Mouse (Mus musculus) heart, embryonic 11.5 days (tissue): Measurements from ENCODE around the gene Sos2. TPM values are rescaled to one million over a fixed set of nuclear protein-coding genes. Genes with fewer than 3 reads are reported as not detected.

ENCODE experiments used
- ATAC-seq: fragments of 200-750 bp; cut with Nextera tagmentation; replicated peaks from 2 replicates; pipeline ENCODE4 v1.8.0; 2017; ENCODE audit warnings: moderate library complexity; ENCODE audit not compliant: insufficient number of reproducible peaks, low FRiP score, low TSS enrichment
- H3K27ac ChIP-seq: fragments of 300-500 bp; sonication (generic); 2 replicates; pipeline ENCODE4 v1.5.1; 2014; ENCODE audit warnings: mild to moderate bottlenecking, low read depth, low read length
- H3K27me3 ChIP-seq: fragments of 300-500 bp; sonication (generic); 2 replicates; pipeline ENCODE4 v1.6.1; 2014; ENCODE audit warnings: mild to moderate bottlenecking, low read length, mixed read lengths; ENCODE audit not compliant: control insufficient read depth, insufficient read depth
- H3K36me3 ChIP-seq: fragments of 300-500 bp; sonication (generic); 2 replicates; pipeline ENCODE4 v1.6.1; 2014; ENCODE audit warnings: mild to moderate bottlenecking, low read length, moderate library complexity, mixed read lengths; ENCODE audit not compliant: control insufficient read depth, insufficient read depth
- H3K4me1 ChIP-seq: fragments of 300-500 bp; sonication (generic); 2 replicates; pipeline ENCODE4 v1.6.1; 2014; ENCODE audit warnings: low read length; ENCODE audit not compliant: control insufficient read depth, insufficient read depth
- H3K4me2 ChIP-seq: fragments of 300-500 bp; sonication (generic); 2 replicates; pipeline ENCODE4 v1.6.1; 2014; ENCODE audit warnings: mild to moderate bottlenecking, moderate library complexity
- H3K4me3 ChIP-seq: fragments of 300-500 bp; sonication (generic); 2 replicates; pipeline ENCODE4 v1.5.1; 2014; ENCODE audit warnings: low read depth, low read length
- H3K9ac ChIP-seq: fragments of 300-500 bp; sonication (generic); 2 replicates; pipeline ENCODE4 v1.6.1; 2014; ENCODE audit warnings: mild to moderate bottlenecking, low read depth, low read length, moderate library complexity
- H3K9me3 ChIP-seq: fragments of 300-500 bp; sonication (generic); replicated peaks from 2 replicates; pipeline ENCODE4 v1.6.1; 2016; ENCODE audit warnings: low read length; ENCODE audit not compliant: control insufficient read depth
- WGBS: fragments of 180-500 bp; shearing (Covaris S2); extraction: QIAGEN DNeasy Blood & Tissue Kit; methylation state at CpG from one replicate; pipeline ENCODE4 v1.1.7; 2014; ENCODE audit not compliant: insufficient replicate concordance; 5-methylcytosine and 5-hydroxymethylcytosine counted together
- polyA plus RNA-seq: library from polyadenylated mRNA; unstranded; fragments of >200 nt; fragmentation: Nextera tagmentation; extraction: Ambion mirVana; gene quantifications from 2 replicates; pipeline ENCODE4 v1.2.1, GENCODE M21; 2014

The Sos2 gene
- polyA plus RNA-seq, 1 experiment from 2014 or later = 9.1 TPM

DNA sequence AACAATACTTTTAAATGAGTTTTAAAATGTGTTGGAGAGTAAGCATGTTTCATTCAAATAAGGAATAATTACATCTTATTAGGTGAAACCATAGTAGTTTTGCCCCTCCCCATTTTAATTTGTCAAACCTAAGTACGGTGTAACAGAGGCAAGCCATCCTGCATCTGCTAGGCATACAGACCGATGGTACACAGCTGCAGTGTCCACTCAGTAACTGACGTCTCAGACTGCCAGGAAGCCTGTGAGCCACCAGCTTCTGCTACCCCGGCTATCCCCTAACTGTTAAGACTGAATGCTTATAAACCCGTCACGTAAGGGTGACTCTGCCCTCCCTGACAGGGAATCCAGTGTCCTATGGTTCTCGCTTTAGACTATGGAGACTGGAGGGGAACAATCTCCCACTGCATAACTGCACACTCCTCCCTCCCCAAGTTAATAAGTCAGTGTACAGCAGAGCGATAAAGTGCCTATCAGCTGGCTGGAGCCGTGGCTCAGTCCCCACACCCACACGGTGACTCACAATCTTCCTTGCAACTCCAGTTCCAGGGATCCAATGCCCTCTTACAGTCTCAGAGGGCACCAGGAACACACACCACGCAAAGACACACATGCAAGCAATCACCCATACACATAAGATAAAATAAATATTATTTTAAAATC lies 23.3 kb upstream of the Sos2 start:
- no peak for ATAC-seq

DNA sequence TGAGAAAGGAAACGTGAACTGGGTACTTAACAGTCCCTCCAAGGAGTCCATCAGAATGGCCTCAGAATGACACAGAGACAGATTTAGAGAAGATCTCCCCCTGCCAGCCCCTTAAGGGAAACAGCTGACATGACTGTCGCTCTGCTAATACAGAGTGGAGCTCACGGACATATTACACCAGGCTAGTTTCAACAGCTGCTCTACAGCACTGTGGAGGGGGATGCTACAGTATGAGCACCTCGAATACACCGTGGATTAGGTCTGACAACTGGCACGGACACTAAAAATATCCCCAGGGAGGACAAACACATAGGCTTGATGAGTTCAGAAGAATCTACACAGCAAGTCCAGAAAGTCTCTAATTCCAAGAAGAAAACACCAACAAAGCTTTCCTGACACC lies 16.7 kb upstream of the Sos2 start:
- Histone ChIP-seq H3K27ac (no peak overlapping the region), H3K4me3 (no peak overlapping the region), H3K4me2 (no peak overlapping the region), H3K36me3 (no peaks in the 10 kb centered on the region), H3K9me3 (no peaks in the 10 kb centered on the region), H3K4me1 (no peaks in the 10 kb centered on the region), H3K9ac (no peak overlapping the region), H3K27me3 (no peaks in the 10 kb centered on the region)
- no peak for ATAC-seq
- 86% methylated on average over 6 of the region's 6 CpGs for WGBS

More for the DNA sequence above, 23.3 kb upstream of the Sos2 start:
- H3K4me1 ChIP-seq = 0 out of 2 replicates have a peak, but pooled peaks cover 2% of the 10 kb centered on the region
- no peaks in the 10 kb centered on the region for H3K9me3 ChIP-seq
- no peak overlapping the region for H3K9ac ChIP-seq
- no peak overlapping the region for H3K27ac ChIP-seq
- whole genome bisulfite sequencing = 70% methylated on average over 11 of the region's 11 CpGs
- H3K4me3 ChIP-seq = no peak overlapping the region
- H3K36me3 ChIP-seq = no peaks in the 10 kb centered on the region
- no peaks in the 10 kb centered on the region for H3K27me3 ChIP-seq
- H3K4me2 ChIP-seq = no peak overlapping the region

DNA sequence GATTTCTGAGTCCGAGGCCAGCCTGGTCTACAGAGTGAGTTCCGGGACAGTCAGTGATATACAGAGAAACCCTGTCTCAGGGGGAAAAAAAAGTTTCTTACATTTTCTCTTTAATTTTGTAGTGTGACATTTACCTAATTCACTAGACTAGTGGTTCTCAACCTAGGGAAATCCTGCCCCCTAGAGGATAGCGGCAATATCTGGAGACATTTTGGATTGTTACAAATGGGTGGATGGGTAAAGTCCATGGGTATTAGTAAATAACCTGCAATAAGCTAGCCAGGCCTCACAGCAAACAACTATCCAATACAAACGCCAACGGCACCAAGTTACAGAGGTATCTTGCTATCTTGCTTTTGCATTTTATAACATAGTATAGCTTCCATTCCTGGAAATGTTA lies 15.1 kb upstream of the Sos2 start:
- no peaks in the 10 kb centered on the region for H3K36me3 ChIP-seq
- H3K4me1 ChIP-seq = no peaks in the 10 kb centered on the region
- H3K4me2 ChIP-seq = no peak overlapping the region
- no peaks in the 10 kb centered on the region for H3K9me3 ChIP-seq
- WGBS = 68% methylated on average over 5 of the region's 5 CpGs
- H3K27me3 ChIP-seq = no peaks in the 10 kb centered on the region
- H3K4me3 ChIP-seq = no peak overlapping the region
- ATAC-seq = no peak
- H3K27ac ChIP-seq = no peak overlapping the region
- no peak overlapping the region for H3K9ac ChIP-seq

DNA sequence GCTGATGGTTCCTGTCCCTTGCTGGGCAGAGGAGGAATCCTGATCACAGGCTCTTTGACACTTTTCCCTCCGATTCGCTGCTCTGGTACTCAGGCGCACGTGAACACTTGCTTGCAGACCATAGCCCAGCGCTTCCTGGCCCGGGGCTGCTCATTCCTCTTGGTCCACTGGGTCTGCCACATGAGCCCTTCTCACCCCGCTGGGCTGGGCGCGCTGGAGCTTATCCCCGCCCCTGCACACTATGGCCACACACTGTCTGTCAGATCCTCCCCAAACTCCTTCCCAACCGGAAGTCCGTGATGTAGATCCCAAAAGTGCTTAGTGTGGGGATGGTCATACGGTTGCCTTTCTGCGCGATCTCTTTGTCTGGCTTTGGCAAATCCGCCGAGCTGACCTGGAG lies 11.8 kb upstream of the Sos2 start:
- Histone ChIP-seq H3K4me1 (no peaks in the 10 kb centered on the region), H3K4me3 (no peak overlapping the region), H3K9ac (no peak overlapping the region), H3K27me3 (no peaks in the 10 kb centered on the region), H3K27ac (no peak overlapping the region), H3K36me3 (no peaks in the 10 kb centered on the region), H3K4me2 (no peak overlapping the region), H3K9me3 (no peaks in the 10 kb centered on the region)
- ATAC-seq = no peak
- 78% methylated on average over 17 of the region's 17 CpGs for WGBS

DNA sequence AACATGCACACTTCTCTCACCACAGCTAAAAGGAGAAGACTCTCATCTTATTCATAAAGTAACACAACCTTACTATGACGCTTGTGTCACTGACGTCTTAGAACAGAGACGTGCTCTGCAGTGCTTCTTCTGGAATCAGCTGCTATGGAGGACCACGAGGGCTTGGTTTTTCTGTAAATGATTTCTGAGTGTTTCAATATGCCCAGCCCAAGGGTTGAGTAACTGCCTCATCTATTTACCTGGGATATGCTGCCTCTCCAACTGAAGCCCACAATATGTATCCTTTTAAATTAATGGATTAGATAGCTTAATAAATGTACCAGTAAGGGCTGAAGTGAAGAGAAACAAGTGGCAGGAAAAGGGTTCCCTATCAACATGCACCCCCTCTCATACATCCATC lies 9.1 kb upstream of the Sos2 start:
- no peak overlapping the region for H3K4me3 ChIP-seq
- no peak overlapping the region for H3K9ac ChIP-seq
- no peaks in the 10 kb centered on the region for H3K9me3 ChIP-seq
- H3K27me3 ChIP-seq = no peaks in the 10 kb centered on the region
- whole genome bisulfite sequencing = 86% methylated on average over 4 of the region's 4 CpGs
- no peak overlapping the region for H3K27ac ChIP-seq
- no peaks in the 10 kb centered on the region for H3K36me3 ChIP-seq
- no peak for ATAC-seq
- no peak overlapping the region for H3K4me2 ChIP-seq
- H3K4me1 ChIP-seq = no peaks in the 10 kb centered on the region

DNA sequence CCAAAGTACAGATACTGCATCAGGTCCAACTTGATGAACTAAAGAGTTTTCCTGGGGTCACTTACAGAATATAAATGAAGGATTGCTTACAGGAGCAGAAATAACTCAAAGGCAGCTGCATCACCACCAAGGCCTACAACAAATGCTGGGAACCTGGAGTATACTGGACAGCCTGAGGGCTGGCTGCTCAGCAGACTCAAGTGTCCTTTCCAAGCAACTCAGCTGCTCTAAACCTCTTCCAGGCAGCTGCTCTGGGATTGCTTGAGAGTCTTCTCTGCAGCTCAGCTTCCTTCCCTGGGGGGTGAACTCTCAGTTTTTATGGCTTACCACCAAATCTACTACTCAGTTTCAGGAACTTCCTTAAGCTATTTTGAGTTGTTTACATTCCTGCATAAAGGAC lies 7.4 kb upstream of the Sos2 start:
- H3K4me2 ChIP-seq = no peak overlapping the region
- H3K4me3 ChIP-seq = no peak overlapping the region
- no peak overlapping the region for H3K9ac ChIP-seq
- no peaks in the 10 kb centered on the region for H3K4me1 ChIP-seq
- no peaks in the 10 kb centered on the region for H3K36me3 ChIP-seq
- no peaks in the 10 kb centered on the region for H3K9me3 ChIP-seq
- ATAC-seq = no peak
- no peaks in the 10 kb centered on the region for H3K27me3 ChIP-seq
- H3K27ac ChIP-seq = no peak overlapping the region

DNA sequence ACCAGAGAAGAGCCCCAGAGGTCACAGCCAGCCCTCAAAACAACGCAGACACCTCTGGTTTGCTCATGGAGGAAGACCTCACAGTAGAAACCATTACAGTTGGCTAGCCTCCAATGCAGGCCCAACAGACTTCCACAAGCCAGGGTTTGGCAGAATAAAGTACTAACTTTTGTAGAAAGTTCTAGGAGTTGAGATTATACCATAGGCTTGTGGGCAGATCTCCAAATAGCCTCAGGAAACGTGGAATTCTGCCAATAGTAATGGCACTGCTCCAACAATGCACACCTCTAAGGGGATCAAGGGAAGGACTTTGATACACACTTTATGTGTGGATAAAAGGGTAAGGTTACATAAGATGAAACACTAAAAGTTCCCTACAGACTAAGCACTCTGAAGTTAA lies 6.7 kb upstream of the Sos2 start:
- H3K4me1 ChIP-seq = no peaks in the 10 kb centered on the region
- WGBS = 58% methylated on average over 2 of the region's 2 CpGs
- no peak overlapping the region for H3K27ac ChIP-seq
- H3K9me3 ChIP-seq = no peaks in the 10 kb centered on the region
- no peak overlapping the region for H3K9ac ChIP-seq
- no peak overlapping the region for H3K4me3 ChIP-seq
- no peak for ATAC-seq
- H3K36me3 ChIP-seq = no peaks in the 10 kb centered on the region
- H3K27me3 ChIP-seq = no peaks in the 10 kb centered on the region
- H3K4me2 ChIP-seq = no peak overlapping the region

DNA sequence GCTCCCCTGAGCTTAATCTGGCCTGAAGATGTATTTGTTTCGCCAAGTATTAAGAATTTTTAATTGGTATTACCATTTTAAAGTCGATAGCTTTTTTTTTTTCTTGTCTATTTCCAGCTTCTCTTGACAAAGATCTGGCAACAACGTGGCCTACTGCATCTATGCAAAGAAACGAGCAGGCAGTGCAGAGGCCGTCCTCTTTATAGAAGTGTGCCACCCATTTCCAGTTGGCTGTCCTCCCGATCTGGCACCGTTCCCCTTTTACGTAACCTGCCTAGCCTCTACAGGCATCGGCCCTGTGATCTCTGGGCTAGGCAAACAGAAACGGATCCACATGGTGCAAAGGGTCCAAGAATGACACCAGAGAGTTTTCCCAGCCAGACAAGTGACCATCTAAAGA lies 1.9 kb upstream of the Sos2 start:
- H3K9ac ChIP-seq = no peak overlapping the region
- ATAC-seq = no peak
- H3K27ac ChIP-seq = no peak overlapping the region

DNA sequence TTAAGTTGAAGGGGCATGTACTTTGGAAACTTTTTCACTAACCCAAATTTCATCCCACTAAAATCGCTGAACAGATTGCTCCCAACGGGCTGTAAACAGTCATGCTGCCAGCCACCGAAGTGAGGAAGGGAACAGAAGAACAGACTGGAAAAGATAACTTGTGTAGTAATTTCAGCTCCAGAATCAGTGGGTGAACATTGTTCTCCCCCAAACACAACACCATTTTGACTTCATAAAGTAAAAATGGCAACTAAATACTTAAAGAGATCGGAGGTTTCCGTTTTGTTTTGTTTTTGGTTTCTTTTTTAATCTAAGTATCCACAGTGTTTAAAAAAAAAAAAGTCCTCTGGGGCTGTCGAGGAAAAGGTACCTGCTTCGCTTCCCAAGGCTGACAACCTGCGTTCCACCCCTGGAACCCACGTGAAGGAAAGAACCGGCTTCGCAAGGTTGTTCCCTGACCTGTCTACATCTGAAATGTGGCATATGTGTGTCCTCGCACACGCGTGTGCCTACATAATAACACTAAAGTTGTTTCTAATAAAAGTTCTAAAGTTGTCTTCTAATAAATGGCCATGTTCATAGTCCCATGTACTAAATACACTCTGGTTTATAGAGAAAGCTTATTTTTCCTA lies 1.3 kb upstream of the Sos2 start:
- Histone ChIP-seq H3K9ac (peak overlapping the region; percentile 52; the same call in 1 of the 2 replicates), H3K27me3 (no peaks in the 10 kb centered on the region), H3K27ac (no peak overlapping the region), H3K9me3 (no peaks in the 10 kb centered on the region), H3K4me1 (peaks cover 5% of the 10 kb centered on the region; the same call in 1 of the 2 replicates), H3K4me3 (peak overlapping the region; percentile 90), H3K36me3 (no peaks in the 10 kb centered on the region), H3K4me2 (peak overlapping the region; percentile 85)
- no peak for ATAC-seq
- 43% methylated on average over 14 of the region's 14 CpGs for WGBS

More for the DNA sequence above, 1.9 kb upstream of the Sos2 start:
- Histone ChIP-seq H3K36me3 (no peaks in the 10 kb centered on the region), H3K9me3 (no peaks in the 10 kb centered on the region), H3K4me1 (peaks cover 5% of the 10 kb centered on the region; the same call in 1 of the 2 replicates), H3K4me3 (no peak overlapping the region), H3K4me2 (no peak overlapping the region), H3K27me3 (no peaks in the 10 kb centered on the region)
- 61% methylated on average over 10 of the region's 10 CpGs for WGBS
